Mouse (Mus musculus) heart, embryonic 12.5 days (tissue): ENCODE data around the gene Hivep3. TPM values are rescaled to one million over a fixed set of nuclear protein-coding genes. Genes with fewer than 3 reads are reported as not detected.

Experiments used
- ATAC-seq: fragments of 200-750 bp; cut with Nextera tagmentation; 2 replicates; pipeline ENCODE4 v1.8.0; 2017; ENCODE audit warnings: moderate TSS enrichment, moderate library complexity; ENCODE audit not compliant: insufficient number of reproducible peaks, low FRiP score
- H3K27ac ChIP-seq: fragments of 300-500 bp; sonication (generic); 2 replicates; pipeline ENCODE4 v1.5.1; 2016; ENCODE audit warnings: mild to moderate bottlenecking, moderate library complexity; ENCODE audit not compliant: poor library complexity, severe bottlenecking
- H3K27me3 ChIP-seq: fragments of 300-500 bp; sonication (generic); replicated peaks from 2 replicates; pipeline ENCODE4 v1.6.1; 2016; ENCODE audit warnings: mild to moderate bottlenecking, moderate library complexity
- H3K36me3 ChIP-seq: fragments of 300-500 bp; sonication (generic); 2 replicates; pipeline ENCODE4 v1.6.1; 2016; ENCODE audit warnings: mild to moderate bottlenecking, moderate library complexity
- H3K4me1 ChIP-seq: fragments of 300-500 bp; sonication (generic); replicated peaks from 2 replicates; pipeline ENCODE4 v1.6.1; 2016; ENCODE audit warnings: mild to moderate bottlenecking
- H3K4me2 ChIP-seq: fragments of 300-500 bp; sonication (generic); 2 replicates; pipeline ENCODE4 v1.6.1; 2016; ENCODE audit warnings: mild to moderate bottlenecking, moderate library complexity
- H3K4me3 ChIP-seq: fragments of 300-500 bp; sonication (generic); 2 replicates; pipeline ENCODE4 v1.5.1; 2016; ENCODE audit warnings: mild to moderate bottlenecking
- H3K9ac ChIP-seq: fragments of 300-500 bp; sonication (generic); 2 replicates; pipeline ENCODE4 v1.6.1; 2016; ENCODE audit warnings: mild to moderate bottlenecking, moderate library complexity
- H3K9me3 ChIP-seq: fragments of 300-500 bp; sonication (generic); replicated peaks from 2 replicates; pipeline ENCODE4 v1.6.1; 2016; ENCODE audit warnings: mild to moderate bottlenecking, moderate library complexity
- WGBS: fragments of 180-500 bp; shearing (Covaris S2); methylation state at CpG from one replicate; pipeline ENCODE4 v1.1.7; 2016; 5-methylcytosine and 5-hydroxymethylcytosine counted together
- polyA plus RNA-seq: library from polyadenylated mRNA; unstranded; fragments of >200 nt; fragmentation: Nextera tagmentation; extraction: Ambion mirVana; gene quantifications from 2 replicates; pipeline ENCODE4 v1.2.1, GENCODE M21; 2016

The Hivep3 gene
- polyA plus RNA-seq, 1 experiment from 2014 or later, result 6.1 TPM

DNA sequence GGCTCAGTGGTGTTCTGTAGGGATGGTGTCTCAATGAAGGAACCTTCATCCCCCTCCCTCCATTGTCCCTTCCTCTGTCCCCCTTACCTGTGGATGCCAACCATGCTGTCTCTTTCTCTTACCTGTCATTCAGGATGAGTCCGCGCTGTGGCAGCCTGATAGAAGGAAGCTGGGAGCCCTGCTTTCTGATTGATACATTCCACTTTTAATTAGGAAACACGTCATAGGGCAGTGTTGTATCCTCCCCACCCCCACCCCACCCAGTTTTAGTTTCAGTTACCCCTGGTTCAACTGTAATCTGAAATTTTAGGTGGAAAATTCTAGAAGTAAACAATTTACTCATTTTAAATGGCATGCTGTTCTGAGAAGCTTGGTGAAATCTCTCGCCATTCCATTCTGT, 173.5 kb downstream of the Hivep3 start:
- no peaks in the 10 kb centered on the region for H3K9me3 ChIP-seq
- H3K27me3 ChIP-seq, result peaks cover 8% of the 10 kb centered on the region; the same call in 1 of the 2 replicates
- WGBS, result 82% methylated on average over 4 of the region's 4 CpGs
- no peak overlapping the region for H3K4me3 ChIP-seq
- no peaks in the 10 kb centered on the region for H3K36me3 ChIP-seq
- H3K4me1 ChIP-seq, result 0 out of 2 replicates have a peak, but pooled peaks cover 5% of the 10 kb centered on the region
- H3K4me2 ChIP-seq, result no peak overlapping the region
- no peak overlapping the region for H3K27ac ChIP-seq
- no peak overlapping the region for H3K9ac ChIP-seq
- ATAC-seq, result no peak

DNA sequence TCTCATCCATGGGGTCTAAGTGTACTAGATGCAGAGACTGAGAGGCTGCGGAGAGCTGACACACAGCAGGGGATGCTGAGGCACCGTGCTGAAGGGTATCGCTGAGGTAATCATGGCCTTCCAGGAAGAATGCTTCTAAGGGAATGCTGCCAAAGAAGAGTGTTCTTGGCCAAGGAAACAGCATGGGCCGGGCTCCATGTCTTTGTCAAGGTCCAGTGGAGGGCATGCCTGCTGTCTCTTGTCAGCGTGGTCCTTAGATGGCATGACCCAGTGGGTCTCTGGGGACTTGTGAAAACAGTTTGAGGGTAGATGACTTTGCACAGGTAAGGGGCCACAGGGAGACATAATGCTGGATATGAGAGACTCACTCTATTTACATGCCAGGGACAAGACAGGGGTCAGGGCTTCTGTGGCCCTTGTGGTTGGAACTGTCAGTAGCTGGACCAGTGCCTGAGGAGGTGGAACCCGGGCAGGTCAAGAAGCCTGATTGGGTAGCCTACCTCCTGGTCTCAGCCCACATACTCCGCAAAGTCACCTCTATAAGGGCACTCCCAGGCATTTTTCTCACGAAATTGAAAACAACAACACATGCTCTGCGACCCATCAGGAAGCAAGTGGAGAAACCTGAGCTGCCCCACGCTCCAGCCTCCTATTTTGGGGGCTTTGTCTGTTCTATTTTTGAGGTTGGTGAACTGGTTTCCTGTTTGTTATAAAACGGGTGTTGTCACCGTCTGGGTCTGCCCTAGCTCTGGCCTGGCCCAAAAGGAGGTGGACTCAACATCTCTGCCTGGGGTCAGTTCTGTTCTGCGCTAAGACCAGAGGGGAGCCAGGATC, 177.7 kb downstream of the Hivep3 start:
- H3K27me3 ChIP-seq, result peaks cover 8% of the 10 kb centered on the region; the same call in 1 of the 2 replicates
- no peak overlapping the region for H3K9ac ChIP-seq
- H3K4me3 ChIP-seq, result no peak overlapping the region
- no peak for ATAC-seq
- 0 out of 2 replicates have a peak, but pooled peaks cover 2% of the 10 kb centered on the region for H3K4me1 ChIP-seq
- H3K27ac ChIP-seq, result no peak overlapping the region
- no peaks in the 10 kb centered on the region for H3K9me3 ChIP-seq
- no peak overlapping the region for H3K4me2 ChIP-seq
- H3K36me3 ChIP-seq, result no peaks in the 10 kb centered on the region
- 59% methylated on average over 13 of the region's 13 CpGs for WGBS

DNA sequence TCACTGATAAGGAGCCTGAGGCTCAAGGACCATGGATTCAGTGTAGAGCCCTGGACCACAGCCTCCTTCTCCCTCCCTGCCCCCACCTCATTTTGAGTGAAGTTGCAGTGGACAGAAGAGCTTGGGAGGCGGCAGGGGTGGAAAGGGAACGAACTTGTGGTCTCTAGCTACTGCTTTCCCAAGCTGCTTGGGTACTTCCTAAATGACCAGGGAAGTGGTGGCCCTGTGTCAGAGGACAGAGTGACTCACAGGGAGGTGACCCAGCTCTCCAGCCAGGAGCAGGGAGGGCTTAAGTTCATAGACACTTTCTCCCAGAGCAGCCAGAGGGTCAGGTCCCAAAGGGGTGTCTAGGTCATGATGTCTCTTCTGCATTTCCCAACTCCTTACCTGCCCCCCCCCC, 178.6 kb downstream of the Hivep3 start:
- Histone ChIP-seq H3K9me3 (no peaks in the 10 kb centered on the region), H3K27ac (no peak overlapping the region), H3K27me3 (peaks cover 8% of the 10 kb centered on the region; the same call in 1 of the 2 replicates), H3K36me3 (no peaks in the 10 kb centered on the region), H3K4me1 (0 out of 2 replicates have a peak, but pooled peaks cover 2% of the 10 kb centered on the region), H3K9ac (no peak overlapping the region), H3K4me2 (no peak overlapping the region), H3K4me3 (no peak overlapping the region)
- ATAC-seq, result no peak
- 66% methylated on average over 2 of the region's 2 CpGs for WGBS

DNA sequence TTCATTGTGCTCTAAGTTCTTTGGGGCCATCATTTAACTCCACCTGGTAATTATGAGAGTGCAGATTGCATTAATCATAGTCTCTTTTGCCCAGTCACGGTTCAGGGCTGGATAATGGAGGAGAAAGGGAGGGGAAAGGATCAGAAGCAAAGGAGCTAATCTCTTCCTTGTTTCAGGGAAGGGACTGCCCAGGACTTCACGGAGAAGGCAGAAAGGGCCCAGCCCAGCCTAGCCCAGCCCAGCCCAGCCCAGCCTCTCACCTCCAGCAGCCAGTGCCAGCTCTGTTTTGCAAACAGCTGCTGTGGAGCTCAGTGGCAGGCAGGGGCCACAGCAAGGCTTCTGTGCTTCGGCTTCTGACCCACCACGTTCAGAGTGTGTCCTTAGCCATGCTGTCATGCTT, 180.6 kb downstream of the Hivep3 start:
- H3K9me3 ChIP-seq, result no peaks in the 10 kb centered on the region
- 0 out of 2 replicates have a peak, but pooled peaks cover 2% of the 10 kb centered on the region for H3K4me1 ChIP-seq
- ATAC-seq, result no peak
- H3K27me3 ChIP-seq, result peaks cover 4% of the 10 kb centered on the region; the same call in 1 of the 2 replicates
- no peak overlapping the region for H3K9ac ChIP-seq
- H3K4me2 ChIP-seq, result no peak overlapping the region
- 29% methylated on average over 4 of the region's 4 CpGs for WGBS
- no peaks in the 10 kb centered on the region for H3K36me3 ChIP-seq
- H3K27ac ChIP-seq, result no peak overlapping the region
- H3K4me3 ChIP-seq, result no peak overlapping the region

DNA sequence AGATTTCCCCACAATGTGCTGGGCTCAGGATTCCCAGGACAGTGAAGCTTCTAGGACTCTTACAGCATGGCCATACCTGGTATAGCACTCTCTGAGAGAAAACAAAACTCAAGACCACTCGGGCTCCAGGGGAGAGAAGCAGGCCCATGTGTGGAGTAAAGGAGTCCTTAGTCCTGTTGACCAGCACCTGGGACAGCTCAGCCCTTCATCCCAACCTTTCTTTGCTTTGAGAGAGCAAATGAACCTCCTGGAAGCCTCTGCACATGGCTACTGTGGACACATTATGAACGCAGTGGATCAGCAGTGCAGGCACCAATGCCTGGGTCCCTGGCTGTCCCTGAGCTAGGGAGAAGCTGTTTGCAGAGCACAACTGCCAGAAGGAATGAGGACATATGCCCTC, 181.5 kb downstream of the Hivep3 start:
- Histone ChIP-seq H3K4me2 (no peak overlapping the region), H3K27ac (no peak overlapping the region), H3K9me3 (no peaks in the 10 kb centered on the region), H3K9ac (no peak overlapping the region), H3K36me3 (no peaks in the 10 kb centered on the region), H3K27me3 (no peaks in the 10 kb centered on the region; the same call in 1 of the 2 replicates), H3K4me3 (no peak overlapping the region), H3K4me1 (0 out of 2 replicates have a peak, but pooled peaks cover 2% of the 10 kb centered on the region)
- 63% methylated on average over 2 of the region's 2 CpGs for WGBS
- no peak for ATAC-seq

DNA sequence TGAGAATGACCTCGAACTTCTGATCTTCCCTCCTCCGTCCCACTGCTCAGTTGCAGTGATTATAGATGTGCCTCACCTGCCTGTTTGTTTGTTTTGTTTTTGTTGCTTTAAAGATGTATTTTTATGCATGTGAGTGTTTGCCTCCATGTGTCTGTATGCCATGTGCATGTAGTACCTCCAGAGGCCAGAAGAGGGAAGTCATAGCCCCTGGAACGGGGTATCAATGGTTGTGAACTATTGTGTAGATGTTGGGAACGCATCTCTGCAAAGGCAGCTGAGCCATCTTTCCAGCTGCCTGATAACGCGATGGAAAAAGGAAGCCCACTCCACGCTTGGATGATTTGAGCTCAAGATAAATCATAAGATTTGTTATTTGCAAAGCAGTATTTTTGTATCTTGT, 183.9 kb downstream of the Hivep3 start:
- H3K4me3 ChIP-seq, result no peak overlapping the region
- no peak overlapping the region for H3K9ac ChIP-seq
- no peaks in the 10 kb centered on the region; the same call in 1 of the 2 replicates for H3K27me3 ChIP-seq
- H3K9me3 ChIP-seq, result no peaks in the 10 kb centered on the region
- no peaks in the 10 kb centered on the region for H3K36me3 ChIP-seq
- no peak for ATAC-seq
- H3K4me2 ChIP-seq, result no peak overlapping the region
- no peaks in the 10 kb centered on the region for H3K4me1 ChIP-seq
- WGBS, result 68% methylated on average over 7 of the region's 7 CpGs
- no peak overlapping the region for H3K27ac ChIP-seq

DNA sequence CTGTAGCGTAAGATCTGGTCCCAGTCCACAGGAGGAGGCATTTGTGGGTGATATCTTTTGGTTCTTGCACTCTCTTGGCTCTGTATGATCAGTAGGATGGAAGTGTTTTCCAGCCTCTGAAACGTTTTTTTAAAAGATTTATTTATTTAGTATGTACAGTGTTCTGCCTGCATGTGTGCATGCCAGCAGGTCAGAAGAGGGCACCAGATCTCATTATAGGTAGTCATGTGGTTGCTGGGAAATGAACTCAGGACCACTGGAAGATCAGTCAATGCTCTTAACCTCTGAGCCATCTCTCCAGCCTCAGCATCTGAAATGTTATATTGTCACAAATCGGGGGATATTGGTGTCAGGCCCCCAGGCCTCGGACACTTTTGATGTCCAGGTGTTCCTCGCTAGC, 185.8 kb downstream of the Hivep3 start:
- Histone ChIP-seq H3K4me3 (no peak overlapping the region), H3K4me2 (no peak overlapping the region), H3K9ac (no peak overlapping the region), H3K27me3 (no peaks in the 10 kb centered on the region; the same call in 1 of the 2 replicates), H3K9me3 (peaks cover 13% of the 10 kb centered on the region), H3K4me1 (no peaks in the 10 kb centered on the region), H3K27ac (no peak overlapping the region), H3K36me3 (no peaks in the 10 kb centered on the region)
- ATAC-seq, result no peak
- 71% methylated on average over 5 of the region's 5 CpGs for WGBS

DNA sequence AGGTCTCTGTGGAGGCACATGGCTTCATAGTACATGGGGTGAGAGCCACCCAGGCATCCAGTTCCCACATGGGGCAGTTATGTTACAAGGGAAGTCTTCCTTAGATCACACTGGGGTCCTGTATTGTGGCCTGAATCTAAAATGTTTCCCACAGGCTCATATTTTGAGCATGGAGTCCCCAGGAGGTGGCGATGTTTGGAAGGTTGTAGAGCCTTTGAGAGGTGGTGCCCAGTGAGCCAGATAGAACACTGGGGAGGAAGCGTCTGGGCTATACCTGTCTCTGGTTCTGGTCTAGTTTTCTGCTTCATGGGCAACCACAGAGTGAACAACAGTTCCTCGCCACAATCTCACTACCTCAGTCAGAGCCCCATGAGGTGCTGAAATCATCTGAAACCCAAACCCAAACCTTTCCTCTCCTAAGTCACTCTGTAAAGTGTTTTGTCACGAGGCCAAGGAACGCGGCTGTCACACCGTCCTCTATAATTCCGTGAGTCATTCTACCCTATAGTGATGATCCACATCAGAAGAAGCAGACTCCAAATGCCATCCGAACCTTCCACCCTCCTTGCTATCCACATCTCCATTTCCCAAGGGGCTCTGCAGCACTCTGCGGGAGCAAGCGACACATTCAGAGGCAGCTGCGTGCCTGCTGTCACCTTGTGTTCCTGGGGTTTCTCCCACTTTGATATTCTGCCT, 187.6 kb downstream of the Hivep3 start:
- peaks cover 15% of the 10 kb centered on the region for H3K9me3 ChIP-seq
- H3K4me2 ChIP-seq, result no peak overlapping the region
- ATAC-seq, result no peak
- H3K4me1 ChIP-seq, result no peaks in the 10 kb centered on the region
- WGBS, result 75% methylated on average over 12 of the region's 12 CpGs
- no peak overlapping the region for H3K4me3 ChIP-seq
- H3K27ac ChIP-seq, result no peak overlapping the region
- no peak overlapping the region for H3K9ac ChIP-seq
- no peaks in the 10 kb centered on the region; the same call in 1 of the 2 replicates for H3K27me3 ChIP-seq
- no peaks in the 10 kb centered on the region for H3K36me3 ChIP-seq

DNA sequence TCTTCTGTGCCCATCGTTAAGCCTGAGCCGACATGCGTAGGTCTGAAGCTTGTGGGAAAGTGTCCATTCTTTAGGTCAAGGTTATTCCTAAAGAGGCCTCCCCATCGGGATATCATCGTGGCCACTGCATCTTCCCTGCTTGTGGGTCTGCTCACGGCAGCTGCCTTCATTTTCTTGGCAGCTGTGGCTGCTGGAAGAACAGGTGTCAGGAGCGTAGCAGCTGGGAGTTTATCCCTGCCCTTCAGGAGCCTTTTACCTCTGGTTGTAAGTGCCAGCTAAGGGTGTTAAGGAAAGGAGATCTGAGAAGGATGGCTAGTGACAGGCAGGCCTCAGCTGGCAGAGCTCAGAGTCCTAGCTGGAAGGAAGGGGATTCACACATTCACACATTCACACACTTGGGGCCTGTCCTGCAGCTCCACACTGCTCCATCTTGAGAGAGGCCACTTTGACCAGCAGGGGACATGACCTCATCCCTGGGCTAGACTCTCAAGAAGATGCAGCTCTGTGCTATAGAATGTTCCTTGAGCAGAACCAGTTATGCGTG, 188.2 kb downstream of the Hivep3 start:
- WGBS, result 64% methylated on average over 8 of the region's 8 CpGs
- H3K27me3 ChIP-seq, result no peaks in the 10 kb centered on the region; the same call in 1 of the 2 replicates
- no peaks in the 10 kb centered on the region for H3K36me3 ChIP-seq
- peaks cover 15% of the 10 kb centered on the region for H3K9me3 ChIP-seq
- no peaks in the 10 kb centered on the region for H3K4me1 ChIP-seq
- H3K9ac ChIP-seq, result no peak overlapping the region
- no peak overlapping the region for H3K4me2 ChIP-seq
- no peak overlapping the region for H3K4me3 ChIP-seq
- no peak overlapping the region for H3K27ac ChIP-seq
- no peak for ATAC-seq

DNA sequence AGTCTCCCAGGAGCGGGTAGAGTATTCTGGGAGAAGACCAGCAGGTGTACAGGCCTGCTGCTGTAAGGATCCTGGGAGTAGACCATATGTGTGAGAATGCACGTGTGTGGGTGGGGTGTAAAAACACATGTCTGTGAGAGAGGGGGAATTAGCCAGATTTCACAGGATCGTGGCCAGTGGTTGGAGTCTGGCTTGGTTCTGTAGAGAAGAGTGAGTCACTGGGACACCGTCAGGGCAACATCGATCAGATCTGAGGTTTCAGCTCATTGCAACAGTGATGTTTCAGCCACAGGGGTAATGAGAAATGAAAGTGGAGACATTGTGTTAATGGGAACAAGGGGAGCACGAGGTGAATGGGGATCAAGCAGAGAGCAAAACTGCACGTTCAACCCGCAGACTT, 189.4 kb downstream of the Hivep3 start:
- ATAC-seq, result no peak
- WGBS, result 83% methylated on average over 8 of the region's 8 CpGs

DNA sequence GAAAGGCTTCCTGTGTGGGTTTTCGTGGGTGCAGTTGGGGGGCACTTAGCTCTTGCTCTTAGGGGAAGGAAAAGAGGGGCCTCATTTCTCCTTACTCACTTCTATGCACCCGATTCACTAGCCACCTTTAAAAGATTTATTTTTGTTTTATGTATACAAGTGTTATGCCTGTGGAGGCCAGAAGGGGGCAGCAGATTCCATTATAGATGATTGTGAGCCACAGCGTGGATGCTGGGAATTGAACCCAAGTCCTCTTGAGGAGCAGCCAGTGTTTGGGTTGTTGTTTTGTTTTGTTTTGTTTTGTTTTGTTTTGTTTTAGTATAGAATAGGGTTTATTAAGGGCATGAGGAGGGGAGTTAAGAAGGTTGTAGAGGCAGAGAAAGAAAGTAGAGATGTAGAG, 189.8 kb downstream of the Hivep3 start:
- WGBS, result 78% methylated on average over 3 of the region's 3 CpGs
- Histone ChIP-seq H3K4me2 (no peak overlapping the region), H3K9ac (no peak overlapping the region), H3K4me1 (no peaks in the 10 kb centered on the region), H3K4me3 (no peak overlapping the region), H3K27me3 (no peaks in the 10 kb centered on the region), H3K27ac (no peak overlapping the region), H3K36me3 (no peaks in the 10 kb centered on the region), H3K9me3 (peaks cover 15% of the 10 kb centered on the region)
- ATAC-seq, result no peak

More for the DNA sequence above, 189.4 kb downstream of the Hivep3 start:
- no peak overlapping the region for H3K4me3 ChIP-seq
- H3K9ac ChIP-seq, result no peak overlapping the region
- no peak overlapping the region for H3K4me2 ChIP-seq
- no peaks in the 10 kb centered on the region for H3K4me1 ChIP-seq
- H3K27ac ChIP-seq, result no peak overlapping the region
- no peaks in the 10 kb centered on the region for H3K36me3 ChIP-seq
- peaks cover 15% of the 10 kb centered on the region for H3K9me3 ChIP-seq
- H3K27me3 ChIP-seq, result no peaks in the 10 kb centered on the region
